Mouse (Mus musculus) neural tube, embryonic 14.5 days (tissue): ENCODE measurements around the gene Pcdh15. TPM values are rescaled to one million over a fixed set of nuclear protein-coding genes. Genes with fewer than 3 reads are reported as not detected.

ENCODE experiments used
- ATAC-seq: fragments of 200-750 bp; cut with Nextera tagmentation; 2 replicates; pipeline ENCODE4 v1.8.0; 2017; ENCODE audit warnings: low read depth, mild to moderate bottlenecking, moderate TSS enrichment, moderate library complexity
- H3K27ac ChIP-seq: fragments of 300-500 bp; sonication (generic); 2 replicates; pipeline ENCODE4 v1.5.1; 2014; ENCODE audit warnings: low read depth, mild to moderate bottlenecking, control low read depth, low read length, moderate library complexity, mixed read lengths
- H3K27me3 ChIP-seq: fragments of 300-500 bp; sonication (generic); 2 replicates; pipeline ENCODE4 v1.6.1; 2014; ENCODE audit warnings: low read length; ENCODE audit not compliant: control insufficient read depth, insufficient read depth
- H3K36me3 ChIP-seq: fragments of 300-500 bp; sonication (generic); 2 replicates; pipeline ENCODE4 v1.6.1; 2014; ENCODE audit warnings: low read length, mixed read lengths; ENCODE audit not compliant: control insufficient read depth, insufficient read depth
- H3K4me1 ChIP-seq: fragments of 300-500 bp; sonication (generic); 2 replicates; pipeline ENCODE4 v1.6.1; 2014; ENCODE audit warnings: low read length; ENCODE audit not compliant: control insufficient read depth, insufficient read depth
- H3K4me2 ChIP-seq: fragments of 300-500 bp; sonication (generic); 2 replicates; pipeline ENCODE4 v1.6.1; 2014; ENCODE audit warnings: mild to moderate bottlenecking, low read depth, low read length, control low read depth
- H3K4me3 ChIP-seq: fragments of 300-500 bp; sonication (generic); 2 replicates; pipeline ENCODE4 v1.5.1; 2014; ENCODE audit warnings: low read depth, low read length, control low read depth, mixed read lengths
- H3K9ac ChIP-seq: fragments of 300-500 bp; sonication (generic); replicated peaks from 2 replicates; pipeline ENCODE4 v1.6.1; 2014; ENCODE audit warnings: low read depth, mild to moderate bottlenecking, control low read depth, low read length, mixed read lengths
- H3K9me3 ChIP-seq: fragments of 300-500 bp; sonication (generic); 2 replicates; pipeline ENCODE4 v1.6.1; 2016; ENCODE audit warnings: low read length; ENCODE audit not compliant: control insufficient read depth
- WGBS: fragments of 180-500 bp; shearing (Covaris S2); extraction: QIAGEN DNeasy Blood & Tissue Kit; methylation state at CpG from one replicate; pipeline ENCODE4 v1.1.7; 2014; 5-methylcytosine and 5-hydroxymethylcytosine counted together
- polyA plus RNA-seq: library from polyadenylated mRNA; unstranded; fragments of >200 nt; fragmentation: Nextera tagmentation; extraction: Ambion mirVana; gene quantifications from 2 replicates; pipeline ENCODE4 v1.2.1, GENCODE M21; 2014

Pcdh15 gene
- polyA plus RNA-seq, 1 experiment from 2014 or later = 23.0 TPM

GRCm38 (mm10) chr10:73887771-73888170, 788.6 kb downstream of the Pcdh15 start:
- H3K36me3 ChIP-seq = no peaks in the 10 kb centered on the region
- H3K27me3 ChIP-seq = no peaks in the 10 kb centered on the region
- H3K9ac ChIP-seq = no peak overlapping the region
- H3K9me3 ChIP-seq = no peaks in the 10 kb centered on the region
- no peaks in the 10 kb centered on the region for H3K4me1 ChIP-seq
- no peak overlapping the region for H3K27ac ChIP-seq
- no peak overlapping the region for H3K4me2 ChIP-seq
- no peak overlapping the region for H3K4me3 ChIP-seq
- 57% methylated on average over 4 of the region's 4 CpGs for WGBS
- ATAC-seq = no peak

DNA sequence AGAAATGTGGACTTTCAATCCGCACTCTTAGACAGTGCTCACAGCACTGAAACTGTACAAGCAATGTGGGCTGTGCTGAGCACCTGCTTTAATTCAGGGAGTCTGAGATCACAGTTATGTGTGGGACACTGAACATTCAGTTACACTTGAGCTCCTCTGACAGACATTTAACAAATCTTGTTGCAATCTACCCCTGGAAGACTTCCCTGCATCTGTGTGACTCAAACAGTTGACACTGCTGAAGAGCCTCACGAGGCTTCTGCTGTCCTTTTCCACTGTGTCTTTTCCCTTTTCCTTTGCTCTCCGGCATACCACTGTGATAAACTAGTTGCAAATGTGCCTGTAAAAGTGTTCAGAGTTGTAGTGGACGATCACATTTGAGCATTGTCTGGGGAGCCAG, 793.1 kb downstream of the Pcdh15 start:
- no peak for ATAC-seq
- Histone ChIP-seq H3K4me3 (no peak overlapping the region), H3K36me3 (no peaks in the 10 kb centered on the region), H3K27me3 (no peaks in the 10 kb centered on the region), H3K9ac (no peak overlapping the region), H3K27ac (no peak overlapping the region), H3K4me2 (no peak overlapping the region), H3K4me1 (no peaks in the 10 kb centered on the region), H3K9me3 (no peaks in the 10 kb centered on the region)
- 88% methylated on average over 4 of the region's 4 CpGs for WGBS

GRCm38 (mm10) chr10:73896086-73896607, 797.0 kb downstream of the Pcdh15 start:
- Histone ChIP-seq H3K27ac (no peak overlapping the region), H3K36me3 (no peaks in the 10 kb centered on the region), H3K27me3 (no peaks in the 10 kb centered on the region), H3K4me3 (no peak overlapping the region), H3K9me3 (no peaks in the 10 kb centered on the region), H3K9ac (no peak overlapping the region), H3K4me1 (no peaks in the 10 kb centered on the region), H3K4me2 (no peak overlapping the region)
- no peak for ATAC-seq

GRCm38 (mm10) chr10:73899165-73899564, 800.0 kb downstream of the Pcdh15 start:
- WGBS = 54% methylated on average over 3 of the region's 3 CpGs
- no peaks in the 10 kb centered on the region for H3K9me3 ChIP-seq
- H3K36me3 ChIP-seq = no peaks in the 10 kb centered on the region
- H3K9ac ChIP-seq = no peak overlapping the region
- no peak for ATAC-seq
- no peaks in the 10 kb centered on the region for H3K4me1 ChIP-seq
- no peak overlapping the region for H3K4me3 ChIP-seq
- H3K4me2 ChIP-seq = no peak overlapping the region
- no peaks in the 10 kb centered on the region for H3K27me3 ChIP-seq
- no peak overlapping the region for H3K27ac ChIP-seq

GRCm38 (mm10) chr10:73907626-73908025, 808.5 kb downstream of the Pcdh15 start:
- no peak overlapping the region for H3K9ac ChIP-seq
- H3K4me2 ChIP-seq = no peak overlapping the region
- no peaks in the 10 kb centered on the region for H3K27me3 ChIP-seq
- no peaks in the 10 kb centered on the region for H3K9me3 ChIP-seq
- no peak overlapping the region for H3K27ac ChIP-seq
- no peak overlapping the region for H3K4me3 ChIP-seq
- H3K36me3 ChIP-seq = no peaks in the 10 kb centered on the region
- ATAC-seq = no peak
- 75% methylated on average over 1 of the region's 1 CpGs for WGBS
- no peaks in the 10 kb centered on the region for H3K4me1 ChIP-seq

- H3K27ac ChIP-seq = no peak overlapping the region
- H3K9ac ChIP-seq = no peak overlapping the region
- no peaks in the 10 kb centered on the region for H3K4me1 ChIP-seq
- H3K36me3 ChIP-seq = no peaks in the 10 kb centered on the region
- no peak overlapping the region for H3K4me2 ChIP-seq
- no peak for ATAC-seq
- H3K27me3 ChIP-seq = no peaks in the 10 kb centered on the region
- no peaks in the 10 kb centered on the region for H3K9me3 ChIP-seq
- H3K4me3 ChIP-seq = no peak overlapping the region
- WGBS = 75% methylated on average over 1 of the region's 1 CpGs
Observed at GRCm38 (mm10) chr10:73908568-73908967, 809.4 kb downstream of the Pcdh15 start.

DNA sequence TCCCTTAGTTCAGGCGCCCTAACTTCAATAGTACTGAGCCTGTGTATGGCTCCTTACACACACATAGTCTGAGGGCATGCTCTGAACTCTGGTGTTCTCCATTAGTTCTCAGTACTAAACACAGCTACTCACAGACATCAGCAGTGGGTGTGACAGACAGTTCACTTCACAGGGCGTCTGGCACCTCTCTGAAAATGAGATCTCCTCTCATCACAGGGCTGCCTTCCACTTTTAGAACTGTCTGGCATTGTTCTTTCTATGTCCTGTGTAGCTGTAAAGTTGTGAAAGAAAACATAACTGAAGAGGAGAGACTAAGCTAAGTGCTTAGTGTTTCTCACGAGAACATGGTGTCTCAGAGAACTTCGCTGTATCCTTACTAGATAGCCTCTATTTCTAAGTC, 816.0 kb downstream of the Pcdh15 start:
- Histone ChIP-seq H3K4me1 (no peaks in the 10 kb centered on the region), H3K4me2 (no peak overlapping the region), H3K9me3 (no peaks in the 10 kb centered on the region), H3K9ac (no peak overlapping the region), H3K4me3 (no peak overlapping the region), H3K27ac (no peak overlapping the region), H3K27me3 (no peaks in the 10 kb centered on the region), H3K36me3 (no peaks in the 10 kb centered on the region)
- 87% methylated on average over 4 of the region's 4 CpGs for WGBS
- no peak for ATAC-seq

- no peak overlapping the region for H3K9ac ChIP-seq
- WGBS = 70% methylated on average over 3 of the region's 3 CpGs
- H3K4me2 ChIP-seq = no peak overlapping the region
- H3K36me3 ChIP-seq = no peaks in the 10 kb centered on the region
- no peaks in the 10 kb centered on the region for H3K27me3 ChIP-seq
- H3K9me3 ChIP-seq = no peaks in the 10 kb centered on the region
- H3K4me1 ChIP-seq = no peaks in the 10 kb centered on the region
- H3K4me3 ChIP-seq = no peak overlapping the region
- ATAC-seq = no peak
- H3K27ac ChIP-seq = no peak overlapping the region
Observed at GRCm38 (mm10) chr10:73921579-73921978, 822.4 kb downstream of the Pcdh15 start.

DNA sequence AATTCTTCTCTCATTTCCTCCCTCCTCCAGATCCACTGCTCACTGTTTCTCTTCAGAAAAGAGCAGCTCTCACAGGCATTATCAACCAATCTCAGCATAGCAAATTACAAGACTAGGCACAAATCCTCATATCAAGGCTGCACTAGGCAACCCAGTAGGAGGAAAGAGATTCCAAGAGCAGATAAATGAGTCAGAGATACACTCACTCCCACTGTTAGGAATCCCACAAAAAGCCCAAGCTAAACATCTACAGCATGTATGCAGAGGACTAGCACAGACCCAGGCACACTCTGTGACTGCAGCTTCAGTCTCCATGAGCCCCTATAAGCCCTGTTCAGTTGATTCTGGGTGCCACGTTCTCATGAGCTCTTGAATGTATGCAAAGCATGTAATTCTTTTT, 829.5 kb downstream of the Pcdh15 start:
- no peak for ATAC-seq
- no peak overlapping the region for H3K4me3 ChIP-seq
- no peaks in the 10 kb centered on the region for H3K27me3 ChIP-seq
- H3K4me1 ChIP-seq = no peaks in the 10 kb centered on the region
- no peaks in the 10 kb centered on the region for H3K36me3 ChIP-seq
- 81% methylated on average over 1 of the region's 1 CpGs for WGBS
- no peak overlapping the region for H3K4me2 ChIP-seq
- no peak overlapping the region for H3K9ac ChIP-seq
- no peaks in the 10 kb centered on the region for H3K9me3 ChIP-seq
- no peak overlapping the region for H3K27ac ChIP-seq

- H3K9ac ChIP-seq = no peak overlapping the region
- WGBS = 60% methylated on average over 5 of the region's 5 CpGs
- no peak overlapping the region for H3K4me2 ChIP-seq
- no peak overlapping the region for H3K4me3 ChIP-seq
- no peaks in the 10 kb centered on the region for H3K36me3 ChIP-seq
- no peak for ATAC-seq
- no peaks in the 10 kb centered on the region for H3K9me3 ChIP-seq
- no peaks in the 10 kb centered on the region for H3K4me1 ChIP-seq
- H3K27me3 ChIP-seq = no peaks in the 10 kb centered on the region
- no peak overlapping the region for H3K27ac ChIP-seq
Observed at GRCm38 (mm10) chr10:73929718-73930117, 830.6 kb downstream of the Pcdh15 start.
